Mouse (Mus musculus) heart, postnatal 4 days (tissue): Measurements from ENCODE around the gene Dzank1. TPM values are rescaled to one million over a fixed set of nuclear protein-coding genes. Genes with fewer than 3 reads are reported as not detected.

Source experiments
- DNase-seq: peaks from one replicate; pipeline ENCODE4 v3.0.0; 2021
- total RNA-seq, 2 experiments: library from RNA; stranded (reverse); gene quantifications; 2 replicates each; pipeline ENCODE4 v1.2.3; 2021

Gene Dzank1
- total RNA-seq, 2 experiments from 2014 or later, result 1.5 to 2.6 TPM

DNA sequence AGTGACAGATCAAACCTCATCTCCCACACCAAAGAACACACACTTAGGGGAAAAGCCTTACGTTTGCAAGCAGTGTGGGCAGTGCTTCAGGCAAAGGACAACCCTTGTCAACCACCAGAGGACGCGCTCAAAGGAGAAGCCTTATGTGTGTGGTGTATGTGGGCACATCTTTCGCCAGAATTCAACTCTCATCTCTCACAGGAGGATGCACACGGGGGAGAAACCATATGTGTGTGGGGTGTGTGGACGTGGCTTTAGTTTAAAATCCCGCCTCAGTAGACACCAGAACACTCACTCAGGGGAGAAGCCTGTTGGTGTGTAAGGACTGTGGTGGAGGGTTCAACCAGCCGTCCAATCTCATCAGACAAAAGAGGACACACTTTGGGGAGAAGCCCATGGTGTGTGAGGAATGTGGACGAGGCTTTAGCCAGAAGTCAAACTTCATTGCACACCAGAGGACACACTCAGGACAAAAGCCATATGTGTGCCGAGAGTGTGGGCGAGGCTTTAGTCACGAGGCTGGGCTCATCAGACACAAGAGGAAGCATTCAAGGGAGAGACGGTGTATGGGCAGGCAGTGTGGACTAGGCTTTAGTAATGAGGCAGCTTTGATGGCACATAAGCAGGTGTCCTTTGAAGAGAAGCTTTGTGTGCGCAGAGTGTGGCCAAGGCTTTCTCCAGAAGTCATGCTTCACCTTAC, 61.2 kb downstream of the Dzank1 start:
- DNase-seq, result no peak

DNA sequence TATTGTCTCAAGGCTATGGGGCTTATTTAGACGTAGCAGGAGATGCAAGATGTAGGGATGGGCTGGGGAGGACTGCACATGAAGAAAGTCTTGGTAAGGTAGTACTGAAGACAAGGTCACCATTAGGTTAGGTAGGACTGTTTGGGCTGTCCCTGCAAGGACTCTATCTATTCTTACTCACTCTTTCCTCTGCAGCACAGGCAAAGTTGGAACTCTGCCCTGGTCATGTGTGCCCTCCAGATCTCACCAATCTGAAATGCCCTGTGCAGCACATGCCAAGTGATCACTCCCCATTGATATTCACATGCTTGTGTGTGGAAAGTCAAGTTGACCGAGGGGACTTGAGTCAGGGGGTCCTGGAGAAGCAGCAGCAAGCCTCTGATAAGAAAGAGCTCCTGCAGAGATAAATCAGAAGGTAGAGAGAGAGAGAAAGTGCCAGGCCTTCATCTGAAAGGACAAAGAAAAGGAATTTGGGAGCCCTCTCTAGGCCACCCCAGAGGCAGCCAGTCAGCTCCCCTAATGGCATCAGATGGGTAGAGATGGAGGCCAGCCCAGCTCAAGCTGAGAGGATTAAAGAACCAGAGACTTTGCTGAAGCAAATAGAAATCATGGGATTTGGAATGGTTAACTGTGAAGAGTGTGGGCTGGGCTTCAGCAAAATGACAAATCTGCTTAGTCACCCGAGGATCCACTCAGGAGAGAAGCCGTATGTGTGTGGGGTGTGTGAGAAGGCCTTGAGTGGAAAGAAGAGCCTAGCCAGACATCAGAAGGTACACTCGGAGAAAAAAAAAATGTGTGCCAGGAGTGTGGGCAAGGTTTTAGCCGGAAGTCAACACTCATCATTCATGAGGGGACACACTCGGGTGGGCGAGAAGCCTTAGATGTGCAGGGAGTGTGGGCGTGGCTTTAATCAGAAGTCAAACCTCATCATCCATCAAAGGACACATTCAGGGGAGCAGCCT, 62.1 kb downstream of the Dzank1 start:
- no peak for DNase-seq

DNA sequence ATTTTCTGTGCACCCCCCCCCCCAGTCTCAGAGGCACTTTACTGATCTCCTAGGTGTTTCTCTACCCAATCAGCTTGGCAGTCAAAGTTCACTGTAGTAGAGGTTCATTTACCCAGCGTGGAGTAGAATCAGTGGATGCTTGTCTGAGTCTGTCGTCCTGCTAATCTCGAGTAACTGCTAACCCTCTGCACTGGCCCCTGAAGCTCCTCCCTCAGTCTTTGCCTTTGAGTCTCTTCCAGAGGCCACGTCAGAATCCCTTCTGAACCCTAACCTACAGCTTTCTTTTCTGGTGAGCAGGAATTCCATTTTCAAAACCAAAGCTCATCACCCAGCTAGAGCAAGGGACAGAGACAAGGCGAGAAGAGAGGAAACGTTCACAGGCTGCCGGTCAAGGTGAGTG, 63.0 kb downstream of the Dzank1 start:
- no peak for DNase-seq

DNA sequence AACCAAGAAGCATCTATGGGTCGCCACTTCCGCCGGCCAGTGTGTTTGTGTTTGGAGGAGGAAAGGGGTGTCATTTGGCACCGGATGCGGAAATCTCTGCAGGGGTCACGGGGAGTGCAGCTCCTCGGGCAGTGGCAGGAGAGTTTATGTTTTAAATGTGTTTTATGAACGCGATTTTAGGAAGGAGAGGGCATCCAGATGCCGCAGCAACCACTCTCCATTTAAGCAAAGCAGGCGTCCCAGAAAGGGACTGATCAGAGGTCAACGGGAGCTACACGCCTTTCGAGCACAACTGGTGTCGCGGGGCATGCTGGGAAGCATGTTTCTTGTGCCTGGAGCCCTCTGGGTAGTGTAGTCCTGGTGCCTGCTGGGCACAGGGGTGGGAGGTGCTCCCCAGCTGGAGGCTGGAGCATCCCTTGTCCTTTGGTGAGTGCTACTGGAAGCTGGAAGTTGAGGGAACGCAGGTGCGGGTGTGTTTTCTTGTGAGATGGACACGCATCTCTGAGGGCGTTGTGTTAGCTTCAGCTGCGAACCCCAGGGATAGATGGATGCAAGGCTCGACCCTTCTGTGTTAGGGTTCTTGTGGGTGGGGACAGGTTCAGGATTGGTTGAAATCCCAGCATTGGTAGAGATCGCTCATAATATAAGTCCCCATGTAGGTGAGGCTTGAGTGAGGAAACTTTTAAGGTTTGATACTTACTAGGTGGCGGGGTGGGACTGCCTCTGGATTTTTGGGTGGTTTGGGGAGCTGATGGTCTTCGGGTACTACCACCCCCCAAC, 68.0 kb downstream of the Dzank1 start:
- peak; percentile 80 for DNase-seq

DNA sequence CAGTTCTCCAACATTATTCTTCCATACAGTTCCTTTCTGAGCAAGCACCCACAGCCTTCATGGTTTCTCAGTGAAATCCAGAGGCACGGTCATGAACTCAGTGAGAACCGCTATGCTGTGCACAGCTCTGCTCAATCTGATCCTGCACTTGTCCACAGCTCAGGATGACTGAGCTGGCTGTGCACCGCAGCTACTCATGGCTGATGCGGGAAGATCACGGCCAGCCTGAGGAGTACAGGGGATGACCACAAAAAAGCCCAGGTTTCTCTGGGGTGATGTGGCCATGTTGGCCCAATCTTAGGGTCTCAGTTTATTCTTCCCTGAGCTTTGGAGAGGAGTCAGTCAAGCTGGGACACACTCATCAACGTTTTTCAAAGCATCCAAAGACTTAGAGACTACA, 68.9 kb downstream of the Dzank1 start:
- no peak for DNase-seq

DNA sequence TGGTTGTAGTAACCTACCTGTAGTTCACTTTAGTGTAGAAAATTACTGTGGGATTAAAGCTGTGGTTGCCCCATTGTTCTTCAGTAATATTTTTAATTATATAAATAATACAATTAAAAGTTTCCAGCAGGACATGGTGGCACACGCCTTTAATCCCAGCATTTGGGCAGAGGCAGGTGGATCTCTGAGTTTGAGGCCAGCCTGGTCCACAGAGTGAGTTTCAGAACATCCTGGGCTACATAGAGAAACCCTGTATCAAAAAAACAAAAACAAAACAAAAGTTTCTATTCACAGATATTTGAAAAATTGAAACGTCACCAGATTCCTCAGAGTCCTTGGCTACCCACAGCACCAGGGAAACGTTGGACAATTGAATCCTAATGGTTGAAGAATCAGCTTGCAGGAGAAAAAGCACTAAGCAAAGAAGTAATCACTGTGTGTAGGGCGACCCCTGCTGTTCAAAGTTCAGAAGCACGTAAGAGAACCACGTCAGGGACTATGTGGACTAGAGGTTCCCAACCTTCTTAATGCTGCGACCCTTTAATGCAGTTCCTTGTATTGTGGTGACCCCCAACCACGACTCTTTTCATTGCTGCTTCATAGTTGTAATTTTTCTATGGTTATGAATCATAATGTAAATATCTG, 74.7 kb downstream of the Dzank1 start:
- DNase-seq, result peak; percentile 88

DNA sequence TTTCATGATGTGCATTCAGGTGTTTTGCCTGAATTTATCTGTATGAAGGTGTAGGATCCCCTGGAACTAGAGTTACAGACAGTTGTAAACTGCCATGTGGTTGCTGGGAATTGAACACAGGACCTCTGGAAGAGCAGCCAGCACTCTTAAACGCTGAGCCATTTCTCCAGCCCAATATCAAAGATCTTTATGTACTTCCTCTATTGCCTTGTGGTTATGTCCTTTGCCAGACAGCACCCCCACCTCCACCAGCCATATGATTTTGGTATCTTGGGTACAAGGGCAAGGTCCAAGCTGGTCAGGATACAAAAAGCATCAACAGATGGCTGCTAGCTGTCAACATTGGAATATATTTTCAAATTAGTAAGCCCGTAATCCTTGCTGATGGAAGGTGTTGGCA, 76.8 kb downstream of the Dzank1 start:
- no peak for DNase-seq

DNA sequence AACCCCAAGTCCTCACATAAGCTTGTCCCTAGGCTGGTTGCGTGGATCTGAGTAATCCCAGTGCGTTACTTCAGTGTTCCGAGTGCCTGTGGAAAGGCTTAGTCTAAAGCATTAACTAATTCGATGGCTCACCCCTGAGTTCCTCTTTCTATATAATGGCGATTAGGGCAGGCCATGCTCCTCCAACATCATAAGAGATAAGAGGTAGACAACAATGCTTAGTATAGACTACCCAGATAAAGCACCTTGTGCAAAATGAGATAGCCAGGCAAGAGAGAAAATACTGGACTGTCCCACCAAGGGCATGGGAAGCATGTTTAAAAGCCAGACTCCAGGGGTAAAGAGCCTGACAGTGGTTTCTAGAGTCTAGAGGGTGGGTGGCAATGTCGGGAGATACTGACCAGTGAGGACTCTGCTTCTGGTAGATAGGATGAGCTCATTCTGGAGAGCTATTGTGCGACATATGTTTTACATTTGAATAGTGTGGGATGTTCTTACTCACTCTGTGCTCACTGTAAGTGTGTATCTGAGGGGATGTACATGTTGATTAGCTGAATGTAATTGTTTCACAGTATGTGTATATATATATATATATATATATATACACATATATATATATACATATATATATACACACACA, 80.7 kb downstream of the Dzank1 start:
- DNase-seq, result no peak

DNA sequence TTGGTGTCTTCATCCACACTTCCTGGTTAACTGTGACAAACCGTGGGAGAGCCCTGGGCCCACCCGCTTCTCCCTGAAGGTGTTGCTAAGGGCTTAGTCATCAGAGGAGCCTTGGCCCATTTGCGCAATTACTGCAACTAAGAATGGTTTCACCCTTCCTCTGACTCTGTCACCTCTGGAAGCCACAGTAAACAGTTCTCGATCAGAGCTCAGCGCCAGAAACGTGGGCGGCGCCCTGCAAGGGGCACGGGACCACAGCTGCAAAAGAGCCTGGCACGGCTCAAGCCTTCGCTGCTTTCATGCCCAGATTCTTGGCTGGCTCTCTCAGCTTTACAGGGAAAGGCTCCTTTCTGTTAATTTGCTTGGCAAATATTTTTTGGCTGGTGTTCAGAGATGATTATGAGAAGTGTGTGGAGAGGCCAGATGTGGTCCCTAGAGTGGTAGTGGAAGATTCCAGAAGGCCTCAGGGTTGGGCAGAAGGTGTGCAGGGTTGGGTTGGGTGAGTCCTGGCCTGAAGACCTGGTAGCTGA, 85.8 kb downstream of the Dzank1 start:
- peak; percentile 64 for DNase-seq

DNA sequence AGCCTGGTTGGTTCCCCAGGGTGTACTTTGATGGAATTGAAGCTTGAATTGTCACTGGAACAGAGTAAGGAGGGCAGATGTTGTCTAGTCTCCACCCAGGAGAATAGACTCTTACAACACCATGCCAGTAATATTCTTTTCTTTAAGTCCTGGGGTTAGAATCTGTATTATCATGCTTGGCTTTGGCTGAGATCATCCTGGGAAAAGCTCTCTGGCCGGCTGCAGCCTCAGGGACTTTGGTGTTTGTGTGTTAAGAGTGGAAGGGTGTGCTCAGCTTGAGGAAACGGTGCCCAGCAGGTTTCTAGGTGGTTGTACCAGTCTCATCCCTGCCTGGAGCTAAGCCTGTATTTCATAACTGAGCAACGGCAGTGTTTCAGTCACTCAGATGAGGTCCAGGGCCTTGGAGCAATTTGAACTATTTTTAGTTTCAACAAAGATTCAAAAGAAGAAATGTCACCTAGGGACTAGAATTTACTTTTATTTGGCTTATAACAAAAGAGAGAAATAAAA, 88.0 kb downstream of the Dzank1 start:
- no peak for DNase-seq

DNA sequence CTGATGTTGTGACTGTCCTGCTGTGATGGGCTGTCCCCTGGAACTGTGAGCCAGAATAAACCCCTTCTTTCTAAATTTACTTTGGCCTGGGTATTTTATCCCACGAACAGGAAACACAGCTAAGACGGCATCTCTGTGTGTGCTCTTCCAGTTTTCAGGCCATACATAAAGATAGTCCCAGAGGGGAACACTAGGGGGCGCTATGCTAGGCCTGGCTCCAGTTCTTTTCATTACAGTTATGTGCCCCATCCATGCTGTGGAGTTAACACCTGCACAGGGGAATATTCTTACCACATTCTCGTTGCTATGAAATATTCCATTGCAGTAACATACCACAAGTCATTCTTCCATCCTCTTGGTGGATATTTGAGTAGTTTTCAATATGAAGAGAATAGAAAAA, 88.8 kb downstream of the Dzank1 start:
- DNase-seq, result no peak

DNA sequence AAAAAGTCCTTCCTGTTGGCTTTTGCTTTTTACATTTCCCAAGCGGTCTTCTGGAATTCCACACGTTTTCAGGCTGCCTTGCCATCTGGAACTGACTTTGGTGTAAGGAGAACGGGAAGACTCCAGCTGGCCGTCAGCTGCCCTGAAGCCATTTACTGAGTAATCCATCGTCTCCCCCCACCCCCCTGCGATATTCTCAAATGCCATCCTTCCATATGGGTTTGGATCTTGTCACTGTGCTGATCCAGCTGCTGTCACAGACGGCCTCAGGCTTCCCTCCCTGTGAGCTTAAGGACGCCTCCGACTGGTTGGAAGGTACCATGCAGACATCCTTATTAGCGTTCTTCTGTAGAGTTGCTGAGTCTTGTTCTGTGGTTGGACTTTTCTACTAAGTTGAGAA, 91.5 kb downstream of the Dzank1 start:
- no peak for DNase-seq

DNA sequence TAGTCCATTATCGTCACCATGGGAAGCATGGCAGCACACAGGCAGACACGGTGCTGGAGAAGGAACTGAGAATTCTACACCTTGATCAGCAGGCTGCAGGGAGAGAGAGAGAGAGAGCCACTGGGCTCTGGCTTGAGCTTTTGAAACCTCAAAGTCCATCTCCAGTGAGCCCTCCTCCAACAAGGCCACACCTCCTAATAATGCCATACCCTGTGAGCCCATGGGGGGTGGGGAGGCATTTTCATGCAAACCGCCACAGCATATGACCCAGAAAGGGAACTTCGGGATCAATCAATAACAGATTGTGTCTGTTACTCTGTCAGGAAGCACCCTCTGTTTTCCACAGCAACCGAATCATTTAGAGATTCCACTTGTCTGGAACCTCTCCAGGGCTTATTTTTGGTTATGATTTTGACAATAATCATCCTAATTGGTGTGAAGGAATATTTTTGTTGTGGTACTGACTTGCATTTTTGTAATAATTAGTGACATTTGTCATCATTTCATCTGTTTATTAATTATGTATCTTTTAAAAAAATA, 95.9 kb downstream of the Dzank1 start:
- no peak for DNase-seq

DNA sequence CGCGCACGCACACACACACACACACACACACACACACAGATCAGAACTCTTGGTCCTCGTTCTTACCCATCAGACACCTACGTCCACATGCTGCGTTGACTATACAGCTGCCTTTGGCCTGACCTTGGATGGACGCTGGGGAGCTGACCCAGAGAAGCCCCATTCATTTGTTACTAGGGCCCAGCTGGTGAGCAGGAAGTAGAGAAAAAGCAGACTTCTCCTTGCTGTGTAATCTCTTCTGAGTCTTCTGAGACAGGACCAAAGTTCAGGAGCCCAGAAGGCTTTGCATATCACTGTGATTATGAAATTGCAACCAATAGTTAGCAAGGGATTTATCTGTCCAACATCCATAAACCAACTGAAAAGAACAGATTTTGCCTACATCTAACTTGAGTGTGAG, 98.0 kb downstream of the Dzank1 start:
- no peak for DNase-seq

DNA sequence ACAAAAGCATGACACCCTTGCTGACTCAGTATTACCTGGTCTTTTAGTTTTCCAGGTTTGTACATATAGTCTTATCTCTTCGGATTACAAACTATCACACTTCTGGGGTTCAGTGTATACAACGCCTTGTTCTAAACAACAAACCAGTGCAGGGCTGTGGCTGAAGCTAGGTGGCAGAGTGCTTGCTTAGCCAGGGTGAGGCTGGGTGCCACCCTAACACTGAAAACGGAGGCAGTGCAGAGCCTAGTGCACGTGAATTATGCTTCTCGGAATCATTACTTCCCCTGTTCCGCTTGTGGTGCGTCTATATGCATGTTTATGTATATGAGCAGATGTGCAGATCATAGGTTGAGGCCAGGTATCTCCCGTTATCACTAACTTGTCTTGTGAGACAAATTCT, 98.6 kb downstream of the Dzank1 start:
- no peak for DNase-seq

DNA sequence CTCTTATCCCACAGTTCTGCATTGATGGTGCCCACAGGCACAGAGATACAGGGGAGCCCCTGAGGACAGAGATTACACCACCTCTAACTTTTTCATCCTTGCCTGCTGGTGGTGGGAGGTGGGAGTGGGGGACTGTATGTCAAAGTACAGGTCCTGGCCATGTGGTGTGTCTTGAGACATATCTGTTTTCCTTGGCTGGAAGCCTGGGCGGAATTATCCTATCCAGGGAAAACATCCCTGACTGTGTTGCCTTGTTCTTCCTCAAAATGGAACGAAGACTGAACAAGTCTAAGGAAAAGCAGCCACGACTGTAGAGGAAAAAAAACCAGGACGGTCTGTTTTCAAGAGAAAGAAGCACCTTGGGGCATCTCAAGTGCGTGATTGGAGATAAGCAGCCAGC, 99.4 kb downstream of the Dzank1 start:
- DNase-seq, result no peak

DNA sequence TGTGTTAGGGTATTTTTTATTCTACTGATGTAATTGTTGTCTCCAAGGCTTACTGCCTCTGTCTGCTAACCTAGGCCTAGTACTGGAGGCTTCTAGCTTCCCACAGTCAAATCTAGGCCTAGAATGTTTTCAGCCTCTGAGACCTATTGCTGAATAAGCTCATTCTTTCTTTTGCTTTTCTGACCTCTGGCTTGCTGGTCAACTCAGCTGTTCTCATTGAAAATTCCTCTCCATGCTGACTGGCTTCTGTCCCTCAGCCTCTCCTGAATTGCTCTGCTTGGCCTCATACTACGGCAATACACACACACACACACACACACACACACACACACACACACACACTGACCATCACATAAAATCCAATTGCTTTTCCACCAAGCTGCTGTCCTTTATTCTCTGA, 101.5 kb downstream of the Dzank1 start:
- no peak for DNase-seq

DNA sequence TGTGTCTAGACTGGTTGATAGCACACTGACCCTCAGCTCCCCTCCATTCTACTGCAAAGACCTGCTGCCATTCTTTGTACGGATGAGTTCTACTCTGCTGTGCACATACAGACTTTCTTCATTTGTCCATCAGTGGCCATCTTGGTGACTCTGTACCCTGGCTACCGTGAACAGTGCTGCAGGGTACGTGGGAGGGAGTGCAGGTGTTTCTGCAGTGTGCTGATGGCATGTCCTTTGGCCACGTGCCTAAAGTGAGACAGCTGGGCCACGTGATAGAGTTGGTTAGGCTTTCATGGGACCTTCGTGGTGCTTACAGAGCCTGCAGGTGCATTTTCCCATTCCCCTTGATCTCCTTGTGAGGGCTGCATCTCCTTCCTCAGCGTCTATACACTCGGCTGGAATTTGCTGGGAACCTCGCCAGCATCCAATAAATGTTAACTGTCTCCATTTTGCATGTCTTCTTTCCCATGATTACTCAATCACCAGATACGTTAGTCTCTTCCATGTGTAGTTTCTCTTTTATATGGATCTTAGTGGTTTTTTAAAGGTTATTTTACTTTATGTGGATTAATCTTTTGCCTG, 105.0 kb downstream of the Dzank1 start:
- no peak for DNase-seq
